Mouse (Mus musculus) MEL (cell line): Measurements from ENCODE around the gene Col9a1.
A peak's percentile ranks its signal among the peaks of the same experiment; 100 is the strongest.

ENCODE experiments used
- CTCF ChIP-seq, 3 experiments: IDR thresholded peaks in 2 of 3; conservative IDR thresholded peaks in 1 of 3; 2 replicates each; pipeline ENCODE4 v1.5.1; 2011 to 2012; ENCODE audit warnings: low read length in 3 of 3, low read depth in 2 of 3, mild to moderate bottlenecking in 2 of 3, improper control_type of control experiment in 1 of 3, inconsistent platforms in 1 of 3, mixed read lengths in 1 of 3, moderate library complexity in 1 of 3; ENCODE audit not compliant: control insufficient read depth in 1 of 3, insufficient read depth in 1 of 3, poor library complexity in 1 of 3, severe bottlenecking in 1 of 3
- GATA1 ChIP-seq: IDR thresholded peaks from 2 replicates; pipeline ENCODE4 v1.6.1; 2011; ENCODE audit warnings: low read depth, low read length, improper control_type of control experiment
- KAT2A ChIP-seq: conservative IDR thresholded peaks from 2 replicates; pipeline ENCODE4 v1.6.1; 2012; ENCODE audit warnings: low read depth, low read length, improper control_type of control experiment, inconsistent platforms
- NRF1 ChIP-seq: IDR thresholded peaks from 2 replicates; pipeline ENCODE4 v1.6.1; 2014; ENCODE audit warnings: low read depth, mild to moderate bottlenecking, inconsistent platforms, low read length, improper control_type of control experiment, moderate library complexity; ENCODE audit not compliant: poor library complexity, insufficient read depth, severe bottlenecking
- POLR2A ChIP-seq, 2 experiments: IDR thresholded peaks; 2 replicates each; pipeline ENCODE4 v1.6.1; 2011 to 2012; ENCODE audit warnings: low read length in 2 of 2, mild to moderate bottlenecking in 2 of 2, control low read depth in 1 of 2, improper control_type of control experiment in 1 of 2, low read depth in 1 of 2, moderate library complexity in 1 of 2; ENCODE audit not compliant: control insufficient read depth in 1 of 2, insufficient read depth in 1 of 2, poor library complexity in 1 of 2
- POLR2AphosphoS2 ChIP-seq: IDR thresholded peaks from 2 replicates; pipeline ENCODE4 v1.6.1; 2011; ENCODE audit warnings: low read length, improper control_type of control experiment
- TCF12 ChIP-seq: IDR thresholded peaks from 2 replicates; pipeline ENCODE4 v1.6.1; 2014; ENCODE audit warnings: low read depth, mild to moderate bottlenecking, inconsistent platforms, low read length, improper control_type of control experiment, moderate library complexity
- USF1 ChIP-seq: IDR thresholded peaks from 2 replicates; pipeline ENCODE4 v1.6.1; 2014; ENCODE audit warnings: low read depth, mild to moderate bottlenecking, inconsistent platforms, low read length, improper control_type of control experiment, moderate library complexity
- ZKSCAN1 ChIP-seq: IDR thresholded peaks from 2 replicates; pipeline ENCODE4 v1.6.1; 2012; ENCODE audit warnings: low read depth, mild to moderate bottlenecking, inconsistent platforms, low read length, improper control_type of control experiment, moderate library complexity

DNA sequence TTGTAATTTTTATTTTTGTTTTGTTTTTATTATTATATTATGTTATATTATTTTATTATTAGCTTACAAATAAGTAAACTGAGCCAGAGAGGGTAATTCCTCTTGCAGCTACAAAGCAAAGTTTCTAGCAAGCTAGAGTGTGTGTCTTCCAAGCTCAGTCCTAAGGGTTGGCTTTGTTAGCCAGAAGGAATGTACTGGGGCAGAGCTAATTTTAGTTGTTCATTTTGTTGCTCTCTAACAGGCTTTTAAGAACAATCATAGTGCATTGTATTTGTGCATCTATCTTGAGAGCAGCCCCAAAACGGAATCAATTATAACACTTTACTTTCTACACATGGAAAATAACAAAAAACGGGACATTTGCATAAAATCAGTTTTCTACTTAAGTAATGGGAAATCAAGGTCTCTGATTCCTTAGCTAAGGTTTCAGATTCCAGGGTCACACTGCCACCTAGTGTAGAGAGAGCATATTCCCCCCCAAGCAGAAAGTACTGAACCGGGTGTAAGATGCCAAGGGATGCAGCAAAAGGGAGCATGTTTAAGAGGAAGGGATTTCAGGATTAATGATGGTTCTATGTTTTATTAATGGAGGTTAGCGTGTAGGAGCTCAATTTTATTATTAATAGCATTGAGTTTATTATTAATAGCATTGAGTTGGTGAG lies 6.1 kb upstream of the Col9a1 start:
- TF ChIP-seq KAT2A, result no peak
- TF ChIP-seq CTCF (IDR thresholded peaks at IDR 0.05 in 2 of 3, conservative IDR thresholded peaks at IDR 0.05 in 1 of 3; ENCODE audit: control insufficient read depth in 1 of 3, insufficient read depth in 1 of 3, low read depth in 2 of 3, low read length in 3 of 3, poor library complexity in 1 of 3, severe bottlenecking in 1 of 3), result peak; percentile 44 to 72 (median 51)
- no peak for TF ChIP-seq USF1
- TF ChIP-seq GATA1, result no peak
- no peak for TF ChIP-seq POLR2AphosphoS2
- no peak for TF ChIP-seq TCF12
- TF ChIP-seq ZKSCAN1, result no peak
- TF ChIP-seq POLR2A (IDR thresholded peaks at IDR 0.05; ENCODE audit: control insufficient read depth in 1 of 2, insufficient read depth in 1 of 2, low read depth in 1 of 2, low read length in 2 of 2, poor library complexity in 1 of 2), result no peak
- TF ChIP-seq NRF1, result no peak
